Mouse (Mus musculus): ENCODE results near the gene Ppp4r2.

Ppp4r2 gene

GRCm38 (mm10) chr6:100883233-100883632 lies 49.8 kb downstream of the Ppp4r2 start:
- peak; percentile 26 to 35 for DNase-seq (ENCODE audit: low spot score in 2 of 2)

GRCm38 (mm10) chr6:100884594-100885225 lies 51.3 kb downstream of the Ppp4r2 start:
- no peak for DNase-seq (ENCODE audit: low spot score in 2 of 2)

- no peak for DNase-seq (ENCODE audit: low spot score in 2 of 2)
Observed at GRCm38 (mm10) chr6:100885376-100885775, 52.0 kb downstream of the Ppp4r2 start.

- DNase-seq (ENCODE audit: low spot score in 2 of 2): no peak
Observed at GRCm38 (mm10) chr6:100887012-100887411, 53.6 kb downstream of the Ppp4r2 start.

- no peak for DNase-seq (ENCODE audit: low spot score in 2 of 2)
Observed at GRCm38 (mm10) chr6:100889340-100889739, 55.9 kb downstream of the Ppp4r2 start.

- no peak for DNase-seq (ENCODE audit: low spot score in 2 of 2)
Observed at GRCm38 (mm10) chr6:100892489-100892888, 59.1 kb downstream of the Ppp4r2 start.

GRCm38 (mm10) chr6:100893073-100893472 lies 59.7 kb downstream of the Ppp4r2 start:
- no peak for DNase-seq (ENCODE audit: low spot score in 2 of 2)

- no peak for DNase-seq (ENCODE audit: low spot score in 2 of 2)
Observed at GRCm38 (mm10) chr6:100895183-100895582, 61.8 kb downstream of the Ppp4r2 start.

GRCm38 (mm10) chr6:100896883-100897282 lies 63.5 kb downstream of the Ppp4r2 start:
- no peak for DNase-seq (ENCODE audit: low spot score in 2 of 2)

- DNase-seq (ENCODE audit: low spot score in 2 of 2): no peak
Observed at GRCm38 (mm10) chr6:100904463-100904862, 71.0 kb downstream of the Ppp4r2 start.

- DNase-seq (ENCODE audit: low spot score in 2 of 2): no peak
Observed at GRCm38 (mm10) chr6:100910136-100910675, 76.8 kb downstream of the Ppp4r2 start.

Data from right cerebral cortex, adult 2 months (tissue).